Mouse (Mus musculus): Measurements from ENCODE around the gene Klhl35. TPM values are rescaled to one million over a fixed set of nuclear protein-coding genes. Genes with fewer than 3 reads are reported as not detected.

The Klhl35 gene
- total RNA-seq, 2 experiments from 2014 or later = 0.50 to 0.63 TPM

DNA sequence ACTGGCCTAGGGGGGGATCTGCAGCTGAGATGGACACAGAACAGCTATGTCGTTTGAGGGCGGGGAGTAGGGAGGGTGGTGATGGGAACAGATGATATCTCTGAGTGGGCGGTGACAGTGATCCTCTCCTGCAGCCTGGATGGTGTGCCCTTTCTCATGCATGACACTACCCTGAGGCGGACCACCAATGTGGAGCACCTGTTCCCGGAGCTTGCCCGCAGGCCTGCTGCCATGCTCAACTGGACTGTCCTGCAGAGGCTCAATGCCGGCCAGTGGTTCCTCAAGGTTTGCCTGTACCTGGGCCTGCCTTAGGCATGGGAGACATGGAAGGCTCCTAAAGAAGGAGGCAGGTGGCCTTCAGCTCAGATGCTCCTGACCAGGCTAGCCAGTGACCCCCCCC is 12.9 kb upstream of the Klhl35 start:
- no peak for DNase-seq

DNA sequence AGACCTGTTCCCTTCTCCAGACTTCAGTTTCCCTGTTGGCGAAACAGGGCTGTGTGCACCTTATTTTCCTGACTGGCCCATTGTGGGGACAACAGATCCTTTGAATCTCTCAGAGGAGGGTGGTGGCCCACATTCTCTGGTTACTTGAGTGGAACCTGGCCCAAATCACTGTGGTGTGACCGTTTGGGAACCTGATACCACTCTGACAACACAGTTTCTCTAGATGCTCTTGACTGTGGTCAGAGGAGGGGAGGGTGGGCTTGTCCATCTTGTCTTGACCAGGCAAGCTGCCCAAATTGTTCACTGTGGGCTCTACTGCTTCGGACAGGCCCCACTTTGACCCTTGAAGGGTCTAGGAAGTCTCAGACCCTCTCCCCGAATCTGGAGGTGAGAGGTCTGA is 11.8 kb upstream of the Klhl35 start:
- DNase-seq = no peak

DNA sequence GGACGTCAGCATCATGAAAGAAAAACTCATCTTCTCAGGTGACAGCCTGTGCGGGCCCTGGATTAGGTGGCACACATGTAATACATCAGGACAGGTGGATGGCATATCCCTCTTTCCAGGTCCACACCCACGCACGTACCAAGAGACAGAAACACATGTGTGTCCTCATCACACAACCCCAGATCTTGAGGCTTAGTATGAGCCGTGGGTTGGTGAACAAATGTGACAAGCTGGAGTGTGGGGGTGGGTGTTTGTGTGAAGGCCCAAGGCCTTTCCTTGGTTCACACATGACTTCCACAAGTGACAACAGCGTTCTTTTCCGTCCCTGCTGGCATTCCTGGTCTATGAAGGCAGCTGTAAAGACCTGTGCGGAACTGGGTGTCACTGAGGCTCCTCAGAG is 7.0 kb upstream of the Klhl35 start:
- DNase-seq = no peak

DNA sequence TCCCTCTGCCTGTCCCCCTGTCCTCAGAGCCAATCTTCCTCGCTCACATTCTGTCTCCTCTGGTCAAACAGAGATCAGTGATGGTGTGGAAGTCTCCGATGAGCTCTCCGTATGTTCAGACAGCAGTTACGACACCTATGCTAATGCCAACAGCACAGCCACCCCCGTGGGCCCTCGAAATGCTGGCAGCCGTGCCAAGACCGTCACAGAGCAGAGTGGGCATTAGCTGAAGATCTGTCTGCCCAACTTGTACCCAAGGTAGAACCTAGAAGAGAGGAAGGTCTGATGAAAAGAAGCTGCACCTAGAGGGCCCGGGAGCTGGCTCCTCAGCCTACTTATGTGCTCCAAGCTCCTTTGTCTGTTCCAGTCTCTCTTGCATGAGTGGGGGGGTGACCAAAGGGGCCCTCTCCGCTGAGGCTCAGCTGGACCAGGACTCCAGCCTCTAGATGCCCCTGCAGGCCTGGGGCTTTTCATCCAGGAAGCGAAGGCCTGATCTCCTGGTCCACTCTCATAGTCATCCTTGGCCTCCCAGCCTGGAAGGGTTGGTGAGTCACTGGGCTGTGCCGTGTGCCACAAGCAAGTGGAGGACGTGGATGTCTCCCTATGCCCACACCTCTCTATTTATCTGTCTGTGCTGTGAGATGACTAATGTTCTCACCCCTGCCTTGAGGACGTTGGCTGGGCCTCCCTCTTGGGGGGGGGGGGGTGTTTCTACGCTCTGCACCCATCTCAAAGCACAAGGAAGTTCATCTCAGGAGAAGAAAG is 5.7 kb upstream of the Klhl35 start:
- DNase-seq = peak in 1 of 2 experiments; percentile 41

DNA sequence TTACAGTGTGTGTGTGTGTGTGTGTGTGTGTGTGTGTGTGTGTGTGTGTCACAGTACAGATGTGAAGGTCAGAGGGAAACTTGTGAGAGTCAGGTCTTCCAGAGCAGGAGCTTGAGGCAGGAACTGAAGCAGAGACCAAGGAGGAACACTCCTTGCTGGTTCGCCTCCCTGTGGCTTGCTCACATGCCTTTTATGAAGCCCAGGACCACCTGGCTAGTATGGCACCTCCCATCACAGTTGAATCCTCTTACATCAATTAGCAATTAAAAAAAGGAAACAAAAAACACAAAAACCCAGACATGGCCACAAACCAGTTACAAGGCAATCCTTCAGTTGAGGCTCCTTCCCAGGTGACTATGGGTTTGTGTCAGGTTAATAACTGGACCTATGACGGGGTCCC is 2.7 kb upstream of the Klhl35 start:
- no peak for DNase-seq

DNA sequence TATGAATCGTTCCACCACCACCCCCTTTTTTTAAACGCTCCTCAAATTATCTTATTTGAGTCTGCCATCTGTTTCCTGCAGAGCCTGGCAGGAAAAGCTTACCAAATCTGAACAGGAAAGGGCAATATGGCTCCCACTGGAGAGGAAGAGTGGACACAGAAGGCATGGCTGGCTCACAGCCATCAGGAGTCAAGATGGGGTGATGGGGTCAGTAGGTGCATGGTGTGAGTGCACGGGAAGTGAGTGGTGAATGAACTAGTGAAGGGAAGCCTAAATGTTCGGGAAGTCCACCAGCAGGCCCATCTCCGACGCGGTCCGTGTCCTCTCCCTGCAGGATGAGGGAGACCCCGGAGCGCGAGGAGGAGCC is 2.1 kb downstream of the Klhl35 start:
- DNase-seq = peak in 1 of 2 experiments; percentile 59

DNA sequence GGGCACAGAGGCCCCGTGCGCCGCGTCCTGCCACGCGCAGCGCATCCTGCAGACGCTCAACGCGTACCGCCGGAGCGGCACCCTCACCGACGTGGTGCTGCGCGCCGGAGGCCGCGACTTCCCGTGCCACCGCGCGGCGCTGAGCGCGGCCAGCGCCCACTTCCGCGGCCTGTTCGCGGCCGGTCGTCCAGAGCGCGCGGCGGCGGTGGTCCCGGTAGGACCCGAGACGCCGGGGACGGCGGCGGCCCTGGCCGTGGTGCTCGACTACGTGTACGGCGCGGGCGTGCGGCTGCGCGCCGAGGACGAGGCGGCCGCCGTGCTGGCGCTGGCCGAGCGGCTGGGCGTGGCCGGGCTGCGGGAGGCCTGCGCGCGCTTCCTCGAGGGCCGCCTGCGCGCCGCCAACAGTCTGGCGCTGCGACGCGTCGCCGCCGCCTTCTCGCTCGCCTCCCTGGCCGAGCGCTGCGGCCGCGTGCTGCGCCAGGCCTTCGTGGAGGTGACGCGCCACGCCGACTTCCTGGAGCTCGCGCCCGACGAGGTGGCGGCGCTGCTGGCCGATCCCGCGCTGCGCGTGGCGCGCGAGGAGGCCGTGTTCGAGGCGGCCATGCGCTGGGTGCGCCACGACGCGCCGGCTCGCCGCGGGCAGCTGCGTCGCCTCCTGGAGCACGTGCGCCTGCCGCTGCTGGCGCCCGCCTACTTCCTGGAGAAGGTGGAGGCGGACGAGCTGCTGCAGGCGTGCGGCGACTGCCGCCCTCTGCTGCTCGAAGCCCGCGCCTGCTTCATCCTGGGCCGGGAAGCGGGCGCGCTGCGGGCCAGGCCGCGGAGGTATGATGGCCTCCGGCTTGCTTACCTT is 2.7 kb downstream of the Klhl35 start:
- peak; percentile 69 to 75 for DNase-seq

DNA sequence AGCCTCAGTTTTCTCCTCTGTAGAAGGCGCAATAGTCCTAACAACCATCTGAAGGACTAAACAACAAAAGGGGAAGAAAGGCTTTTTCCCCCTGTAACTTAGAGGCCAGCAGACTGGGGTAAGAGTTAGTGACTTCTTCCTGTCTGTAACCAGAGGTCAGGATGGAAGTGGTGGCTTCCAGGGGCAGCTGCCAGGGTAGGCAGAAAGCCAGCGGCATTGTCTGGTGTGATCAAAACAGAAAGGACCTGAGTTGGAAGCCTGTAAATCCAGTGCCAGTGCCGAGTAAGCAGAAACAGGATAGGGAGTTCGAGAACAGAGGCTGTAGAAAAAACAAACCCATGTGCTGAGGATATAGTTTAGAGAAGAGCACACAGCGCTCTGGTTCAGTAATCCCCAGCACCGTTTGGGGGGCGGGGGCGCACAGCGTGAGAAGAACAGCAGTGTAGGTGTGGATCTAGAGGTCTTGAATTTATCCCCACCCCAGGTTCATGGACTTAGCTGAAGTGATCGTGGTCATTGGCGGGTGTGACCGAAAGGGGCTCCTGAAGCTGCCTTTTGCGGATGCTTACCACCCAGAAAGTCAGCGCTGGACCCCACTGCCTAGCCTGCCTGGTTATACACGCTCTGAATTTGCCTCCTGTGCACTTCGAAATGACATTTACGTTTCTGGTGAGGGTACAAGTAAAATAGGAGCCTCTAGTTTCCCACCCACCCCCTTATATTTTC is 4.0 kb downstream of the Klhl35 start:
- DNase-seq = peak in 1 of 2 experiments; percentile 55

DNA sequence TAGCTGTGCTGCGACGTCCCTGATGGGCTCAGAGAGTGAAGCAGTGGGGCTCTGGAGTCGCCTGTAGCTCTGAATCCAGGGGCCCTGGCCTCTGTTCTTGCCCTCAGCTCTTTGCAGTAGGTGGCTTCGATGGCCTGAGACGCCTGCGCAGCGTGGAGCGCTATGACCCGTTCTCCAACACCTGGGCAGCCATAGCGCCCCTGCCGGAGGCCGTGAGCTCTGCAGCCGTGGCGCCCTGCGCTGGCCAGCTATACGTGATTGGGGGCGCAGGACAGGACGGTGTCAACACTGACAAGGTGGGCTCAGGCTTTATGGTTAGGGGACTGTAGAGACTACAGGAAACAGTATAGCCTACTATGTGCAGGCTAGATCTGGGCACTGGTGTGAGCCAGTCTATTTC is 5.8 kb downstream of the Klhl35 start:
- DNase-seq = no peak

DNA sequence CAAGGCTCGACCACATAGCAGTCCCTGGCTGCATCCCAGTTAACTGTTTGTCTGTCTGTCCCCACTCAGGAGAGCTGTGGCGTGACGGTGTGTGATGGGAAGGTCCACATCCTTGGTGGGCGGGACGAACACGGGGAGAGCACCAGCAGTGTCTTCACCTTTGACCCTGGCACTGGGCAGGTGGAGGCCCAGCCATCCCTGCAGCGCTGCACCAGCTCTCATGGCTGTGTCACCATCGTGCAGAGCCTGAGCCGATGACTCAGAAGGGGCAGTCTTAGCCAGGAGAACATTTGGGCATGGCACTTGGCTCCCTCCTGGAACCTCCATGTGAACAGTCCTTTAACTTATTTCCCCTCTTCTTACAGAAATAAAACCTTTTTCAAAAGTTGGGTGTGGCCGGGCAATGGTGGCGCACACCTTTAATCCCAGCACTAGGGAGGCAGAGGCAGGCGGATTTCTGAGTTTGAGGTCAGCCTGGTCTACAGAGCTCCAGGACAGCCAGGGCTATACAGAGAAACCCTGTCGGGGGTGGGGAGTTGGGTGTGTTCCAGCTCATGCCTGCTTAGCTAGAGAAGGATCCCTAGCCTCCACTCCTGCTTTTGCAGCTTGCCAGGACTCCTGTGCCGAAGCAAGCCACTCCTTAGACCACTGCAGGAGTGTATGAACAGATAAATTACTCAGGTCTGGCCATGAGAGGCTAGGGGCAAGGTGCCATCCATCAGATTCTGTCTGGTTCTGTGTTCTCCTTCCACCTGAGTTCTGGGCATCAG is 8.0 kb downstream of the Klhl35 start:
- DNase-seq = peak; percentile 64 to 74

DNA sequence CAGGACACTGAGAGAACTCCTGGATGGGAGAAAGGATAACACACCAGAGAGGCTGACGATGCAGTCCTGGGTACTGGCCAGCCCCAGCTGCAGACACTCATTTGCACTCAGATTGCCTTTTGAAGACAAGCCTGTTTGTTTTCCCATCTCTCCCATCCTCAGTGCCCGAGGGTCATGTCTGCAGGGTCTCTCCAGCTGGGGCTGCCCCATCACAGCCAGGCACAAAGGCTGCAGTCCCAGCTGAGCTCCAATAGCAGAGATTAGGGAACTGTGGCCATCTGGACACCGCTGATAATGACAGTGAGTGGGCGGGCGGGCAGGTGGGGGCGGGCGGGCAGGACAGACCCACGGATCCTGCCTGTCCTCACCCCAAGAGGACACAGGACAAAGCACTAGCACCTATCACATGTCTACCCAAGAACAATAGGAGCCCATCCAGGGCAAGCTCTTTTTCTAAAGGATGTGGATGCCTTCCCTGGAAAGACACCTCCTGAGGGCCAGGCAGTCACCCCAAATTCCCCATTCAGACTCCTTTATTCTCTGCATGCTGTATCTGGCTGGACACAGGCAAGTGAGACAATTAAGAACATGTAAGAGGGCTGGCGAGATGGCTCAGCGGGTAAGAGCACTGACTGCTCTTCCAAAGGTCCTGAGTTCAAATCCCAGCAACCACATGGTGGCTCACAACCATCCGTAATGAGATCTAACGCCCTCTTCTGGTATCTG is 9.2 kb downstream of the Klhl35 start:
- no peak for DNase-seq

DNA sequence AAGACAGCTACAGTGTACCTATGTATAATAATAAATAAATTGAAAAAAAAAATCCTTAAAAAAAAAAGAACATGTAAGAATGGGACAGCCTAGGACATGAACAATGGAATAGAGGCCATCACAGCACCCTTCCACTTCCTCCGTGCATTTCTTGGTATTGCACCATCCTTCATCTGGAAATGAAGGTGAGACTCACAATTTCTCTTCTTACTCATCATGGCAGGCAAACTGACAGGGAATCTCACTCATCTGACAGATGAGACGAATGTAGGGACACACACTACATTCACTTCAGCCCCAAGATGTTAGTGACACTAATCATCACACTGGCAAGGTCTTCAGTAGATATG is 9.7 kb downstream of the Klhl35 start:
- DNase-seq = no peak

DNA sequence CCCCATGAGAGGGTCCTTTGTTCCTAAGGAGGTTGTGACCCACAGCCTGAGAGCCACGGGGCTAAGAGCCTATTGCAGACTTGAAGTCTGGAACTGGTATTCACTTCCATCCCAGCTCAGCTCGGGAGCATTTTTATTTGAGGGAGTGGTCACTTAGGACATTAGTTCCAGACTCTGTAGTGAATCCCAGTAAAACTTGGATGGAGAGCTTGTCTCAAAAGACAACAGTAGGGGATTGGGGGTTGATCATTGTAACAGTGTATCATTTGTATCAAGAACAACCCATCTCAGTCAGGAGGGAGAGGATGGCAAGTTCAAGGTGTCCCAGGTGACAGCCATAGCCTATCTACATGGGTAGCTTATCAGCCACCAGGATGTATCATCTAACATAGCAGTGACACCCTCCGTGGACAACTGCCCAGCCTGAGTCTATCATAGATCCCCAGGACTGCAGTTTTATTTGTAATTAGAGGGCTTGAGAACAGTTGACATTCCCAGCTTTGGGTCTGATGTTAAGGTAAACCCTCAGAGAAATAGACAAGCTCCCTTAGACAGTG is 10.8 kb downstream of the Klhl35 start:
- no peak for DNase-seq

DNA sequence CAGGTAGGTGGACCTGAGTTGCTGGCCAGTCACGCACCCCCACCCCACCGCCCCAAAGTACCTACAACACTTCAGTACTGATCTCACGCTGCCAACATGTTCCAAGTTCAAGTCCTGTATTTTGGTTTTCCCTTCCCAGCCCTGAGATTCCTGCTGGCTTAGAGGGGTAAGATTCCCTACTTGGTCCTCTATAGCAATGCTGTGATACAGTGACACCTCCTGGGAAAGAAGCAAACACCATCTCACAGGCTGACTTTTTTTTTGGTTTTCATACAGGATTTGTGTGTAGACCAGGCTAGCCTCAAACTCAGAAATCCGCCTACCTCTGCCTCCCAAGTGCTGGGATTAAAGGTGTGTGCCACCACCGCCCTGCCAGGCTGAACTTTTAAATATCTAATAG is 11.4 kb downstream of the Klhl35 start:
- DNase-seq = no peak

DNA sequence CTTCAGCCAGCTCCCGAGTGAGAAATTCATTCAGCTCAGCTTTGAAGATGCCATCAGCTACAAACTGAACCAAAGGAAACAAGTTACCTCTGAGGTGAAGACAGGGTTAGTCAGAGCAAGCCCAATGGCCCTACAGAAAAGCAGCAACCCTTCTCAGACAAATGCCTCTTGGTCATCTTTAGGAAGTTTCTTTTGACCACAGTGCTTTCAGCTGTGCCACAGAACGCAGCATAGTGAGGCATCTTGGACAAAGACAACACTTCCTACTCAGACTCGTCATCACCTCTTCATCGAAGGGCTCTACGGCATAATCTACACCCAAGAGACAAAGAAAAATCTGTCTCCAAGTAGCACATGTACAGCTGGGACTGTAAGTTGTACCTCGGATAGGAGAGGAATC is 16.8 kb downstream of the Klhl35 start:
- DNase-seq = no peak

DNA sequence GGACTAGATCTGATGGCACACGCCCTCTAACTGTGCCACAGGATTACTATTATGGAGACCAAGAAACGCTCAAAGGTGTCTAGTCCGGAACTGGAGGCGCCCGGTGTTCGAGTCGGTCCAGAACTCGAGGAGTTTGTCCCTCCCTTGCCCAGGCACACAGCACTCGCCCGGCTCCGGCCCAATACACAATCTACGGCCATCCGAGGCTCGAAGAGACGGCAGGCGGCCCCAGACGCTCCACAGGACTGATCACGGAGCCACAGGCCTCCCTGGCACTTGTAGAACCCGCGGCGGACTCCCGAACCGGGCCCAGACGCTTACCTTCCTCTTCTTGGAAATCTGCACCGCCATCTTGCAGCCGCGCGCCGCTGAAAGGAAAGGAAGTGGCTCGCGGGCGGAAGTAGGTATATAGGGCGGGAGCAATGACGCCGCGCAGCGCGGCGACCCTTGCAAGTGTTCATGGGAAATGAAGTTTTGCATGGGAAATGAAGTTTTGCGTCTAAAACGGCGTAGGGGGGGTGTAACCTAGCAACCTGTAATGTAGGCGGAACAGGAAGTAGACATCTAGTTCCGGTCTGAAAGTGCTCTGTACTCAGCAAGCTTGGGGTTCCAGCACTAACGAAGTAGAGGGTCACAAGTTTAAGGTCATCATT is 17.6 kb downstream of the Klhl35 start, which contains the start of gene Rps3:
Gene Rps3 (minus strand): TSS at position 468 of the 653 bp plus-strand sequence.
- peak; percentile 93 to 94 for DNase-seq

DNA sequence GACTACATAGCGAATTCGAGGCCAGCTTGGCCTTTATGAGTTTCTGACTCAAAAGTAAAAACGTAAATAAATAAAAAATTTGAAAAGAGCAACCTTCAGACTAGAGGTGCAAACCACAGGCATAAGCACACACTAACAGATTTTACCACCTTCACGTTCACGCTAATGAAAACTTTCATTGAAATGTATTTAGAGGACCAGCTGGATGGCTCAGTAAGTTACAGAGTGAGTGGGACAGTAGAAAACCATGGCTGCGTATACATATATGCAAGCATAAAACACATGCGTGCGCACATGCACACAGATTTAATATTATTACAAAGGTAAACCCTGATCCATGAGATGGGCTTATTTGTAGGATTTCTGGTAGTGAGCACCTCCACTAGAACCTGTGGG is 18.1 kb downstream of the Klhl35 start:
- DNase-seq = no peak

DNA sequence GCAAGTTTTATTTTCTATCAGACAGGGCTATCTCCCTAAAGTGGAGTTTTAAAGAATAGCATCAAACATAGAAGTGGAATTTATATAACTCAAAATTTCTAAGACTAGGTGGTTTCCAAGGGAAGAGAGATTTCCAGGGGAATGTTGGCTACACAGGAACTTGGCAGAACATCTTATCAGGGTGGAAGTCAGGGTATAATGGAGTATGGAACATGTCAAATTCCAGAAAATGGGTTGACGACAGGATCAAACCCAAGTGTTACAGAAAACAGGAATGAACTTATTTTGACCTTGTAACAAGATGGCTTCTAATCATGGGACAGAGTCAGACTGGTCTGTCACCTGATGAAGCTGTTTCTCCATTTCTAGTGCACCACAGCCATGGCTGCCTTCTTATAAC is 18.9 kb downstream of the Klhl35 start:
- no peak for DNase-seq

DNA sequence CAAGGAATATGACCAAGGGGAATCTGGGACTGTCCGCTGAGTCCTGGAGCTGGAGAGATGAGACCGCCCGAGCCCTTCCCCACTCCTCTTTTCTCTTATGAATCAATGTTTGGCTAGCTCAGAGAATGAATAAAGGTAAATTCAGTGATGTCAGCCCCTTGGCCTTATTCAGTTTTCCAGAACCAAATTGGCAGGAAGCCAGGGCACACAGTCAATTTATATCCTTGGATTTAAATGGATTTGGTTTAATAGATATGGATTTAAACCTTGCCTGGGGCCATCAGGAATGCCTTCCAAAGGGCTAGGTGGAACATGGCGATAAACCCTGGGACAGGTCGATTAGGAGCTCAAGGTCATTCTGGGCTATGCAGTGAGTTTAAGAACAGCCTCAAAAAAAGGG is 23.9 kb downstream of the Klhl35 start:
- no peak for DNase-seq

DNA sequence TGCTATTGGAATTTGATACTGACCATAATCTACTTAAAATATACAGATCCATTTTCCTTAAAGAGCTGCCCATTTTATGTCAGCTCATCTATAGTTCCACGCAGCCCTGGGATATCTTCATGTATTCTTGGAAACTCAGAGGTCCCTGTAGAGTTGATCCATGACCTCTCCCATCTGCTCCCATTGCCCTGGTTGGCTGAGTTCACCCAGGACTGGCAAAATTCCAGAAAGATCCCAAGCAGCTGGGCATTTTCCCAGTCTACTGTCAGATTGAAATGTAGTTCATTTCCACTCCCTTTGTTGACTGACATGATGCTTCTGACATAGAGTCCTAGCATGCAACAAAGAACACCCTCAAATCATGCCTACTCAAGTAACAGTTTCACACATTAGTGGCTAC is 33.3 kb downstream of the Klhl35 start:
- DNase-seq = no peak

DNA sequence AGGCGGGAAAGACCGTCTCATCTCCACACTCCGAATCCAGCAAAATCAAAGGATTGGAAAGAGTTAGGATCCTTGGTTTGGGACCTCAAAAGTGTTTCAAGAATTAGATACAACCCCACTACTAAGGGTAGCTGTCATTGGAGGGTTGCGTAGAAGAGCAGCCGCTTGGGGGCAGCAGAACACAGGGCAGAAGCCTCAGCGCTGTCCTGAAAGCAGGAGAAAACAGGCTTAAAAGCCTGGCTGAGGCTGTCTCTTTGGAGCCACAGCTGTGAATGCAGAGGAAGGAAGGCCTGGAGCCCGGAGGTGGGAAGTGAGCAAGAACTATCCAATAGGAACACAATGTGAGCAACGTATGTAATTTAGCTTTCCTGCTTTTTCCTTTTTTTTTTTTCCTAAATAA is 34.4 kb downstream of the Klhl35 start:
- peak; percentile 81 to 89 for DNase-seq
